Mouse (Mus musculus): ENCODE data around the gene Pkm. TPM values are rescaled to one million over a fixed set of nuclear protein-coding genes. Genes with fewer than 3 reads are reported as not detected.
A peak's percentile ranks its signal among the peaks of the same experiment; 100 is the strongest.

Pkm gene
- polyA plus RNA-seq, 1 experiment from 2014 or later, result 331 TPM

DNA sequence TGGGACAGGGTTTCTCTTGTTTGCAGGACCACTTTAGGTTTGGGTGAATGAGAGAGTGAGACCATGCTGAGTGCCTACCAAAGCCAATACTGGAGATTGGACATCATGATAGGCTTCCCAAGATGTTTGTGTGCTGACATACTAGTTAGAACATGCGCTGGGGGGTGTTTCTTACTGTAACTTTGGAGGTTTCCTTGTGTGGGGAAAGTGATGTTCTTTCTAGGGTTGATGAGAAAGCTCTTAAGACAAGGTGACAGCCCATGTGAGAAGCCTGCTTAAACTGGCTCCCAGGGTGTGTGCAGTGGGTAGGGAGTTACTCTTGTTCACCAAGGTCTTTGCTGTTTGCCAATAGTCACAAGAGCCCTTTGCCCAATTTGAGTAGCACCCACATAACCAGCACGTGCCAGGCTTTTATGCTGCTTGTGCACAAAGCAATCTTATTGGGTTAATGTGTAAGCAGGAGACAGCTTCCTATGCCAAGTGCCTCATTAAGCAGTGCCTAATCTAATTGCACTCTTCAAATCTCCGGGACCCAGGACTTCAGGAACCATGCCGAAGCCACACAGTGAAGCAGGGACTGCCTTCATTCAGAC is 8.6 kb downstream of the Pkm start:
- 58% methylated on average over 4 of the region's 4 CpGs for WGBS
- H3K27me3 ChIP-seq (replicated peaks; ENCODE audit: insufficient read depth, low read length), result no peaks in the 10 kb centered on the region
- H3K4me1 ChIP-seq (ENCODE audit: insufficient read depth, low read depth, low read length), result peaks cover 15% of the 10 kb centered on the region
- DNase-seq (ENCODE audit: low spot score), result peak; percentile 67
- no peak overlapping the region for H3K27ac ChIP-seq (ENCODE audit: low read length)
- peak; percentile 78 for ATAC-seq
- H3K4me2 ChIP-seq (replicated peaks; ENCODE audit: low read depth, low read length), result no peak overlapping the region
- no peak for TF ChIP-seq EP300 (IDR thresholded peaks at IDR 0.05)
- no peak for TF ChIP-seq CTCF (IDR thresholded peaks at IDR 0.05)
- no peak overlapping the region for H3K4me3 ChIP-seq (ENCODE audit: low read depth, low read length)
- no peak overlapping the region for H3K9ac ChIP-seq (replicated peaks; ENCODE audit: low read depth)
- no peaks in the 10 kb centered on the region for H3K9me3 ChIP-seq (ENCODE audit: low read length)
- H3K36me3 ChIP-seq (ENCODE audit: insufficient read depth, low read length), result peaks cover 16% of the 10 kb centered on the region

DNA sequence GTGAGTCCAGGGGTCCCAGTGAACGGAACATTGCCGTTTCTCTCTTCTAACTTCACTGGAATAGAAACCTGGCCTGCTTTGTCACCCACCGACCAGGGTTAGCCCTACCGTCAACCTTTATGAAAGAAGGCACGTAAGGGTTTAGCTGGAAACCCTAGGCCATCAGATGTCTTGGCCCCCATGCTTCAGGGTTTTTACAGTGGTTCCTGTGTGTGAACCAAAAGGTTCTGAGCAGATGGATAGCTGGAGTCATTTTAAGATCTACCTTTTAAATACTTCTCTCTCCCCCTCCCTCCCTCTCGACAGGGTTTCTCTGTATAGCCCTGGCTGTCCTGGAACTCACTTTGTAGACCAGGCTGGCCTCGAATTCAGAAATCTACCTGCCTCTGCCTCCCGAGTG is 9.8 kb downstream of the Pkm start:
- no peak overlapping the region for H3K9ac ChIP-seq (replicated peaks; ENCODE audit: low read depth)
- peaks cover 21% of the 10 kb centered on the region for H3K36me3 ChIP-seq (ENCODE audit: insufficient read depth, low read length)
- 86% methylated on average over 8 of the region's 8 CpGs for WGBS
- no peaks in the 10 kb centered on the region for H3K27me3 ChIP-seq (replicated peaks; ENCODE audit: insufficient read depth, low read length)
- no peak overlapping the region for H3K4me3 ChIP-seq (ENCODE audit: low read depth, low read length)
- H3K27ac ChIP-seq (ENCODE audit: low read length), result no peak overlapping the region
- H3K4me1 ChIP-seq (ENCODE audit: insufficient read depth, low read depth, low read length), result peaks cover 8% of the 10 kb centered on the region
- no peaks in the 10 kb centered on the region for H3K9me3 ChIP-seq (ENCODE audit: low read length)
- DNase-seq (ENCODE audit: low spot score) (no peak), ATAC-seq (no peak)
- H3K4me2 ChIP-seq (replicated peaks; ENCODE audit: low read depth, low read length), result no peak overlapping the region
- TF ChIP-seq CTCF (IDR thresholded peaks at IDR 0.05), result no peak
- TF ChIP-seq EP300 (IDR thresholded peaks at IDR 0.05), result no peak

DNA sequence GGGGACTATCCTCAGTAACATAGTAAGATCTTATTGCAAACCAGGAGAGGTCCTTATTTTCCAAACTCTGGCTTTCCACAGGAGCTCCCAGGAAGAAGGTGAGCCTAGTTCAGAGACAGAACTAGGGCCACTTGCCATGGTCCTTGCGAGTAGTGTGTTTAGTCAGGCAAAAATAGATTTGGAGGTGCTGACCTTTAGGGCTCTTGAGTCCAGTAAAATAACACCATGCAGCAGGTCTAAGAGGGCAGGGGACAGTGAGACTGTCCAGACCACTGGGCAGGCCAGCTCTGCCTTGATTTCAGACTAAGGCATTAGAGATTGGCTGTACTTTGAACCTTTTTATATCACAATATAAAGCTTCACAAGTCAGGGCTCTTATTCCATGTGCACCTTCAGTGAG is 10.6 kb downstream of the Pkm start:
- Histone ChIP-seq H3K9me3 (ENCODE audit: low read length) (no peaks in the 10 kb centered on the region), H3K4me1 (ENCODE audit: insufficient read depth, low read depth, low read length) (peaks cover 4% of the 10 kb centered on the region), H3K4me3 (ENCODE audit: low read depth, low read length) (no peak overlapping the region), H3K36me3 (ENCODE audit: insufficient read depth, low read length) (peaks cover 27% of the 10 kb centered on the region), H3K4me2 (replicated peaks; ENCODE audit: low read depth, low read length) (no peak overlapping the region), H3K27me3 (replicated peaks; ENCODE audit: insufficient read depth, low read length) (no peaks in the 10 kb centered on the region), H3K9ac (replicated peaks; ENCODE audit: low read depth) (no peak overlapping the region), H3K27ac (ENCODE audit: low read length) (no peak overlapping the region)
- DNase-seq (ENCODE audit: low spot score) (no peak), ATAC-seq (no peak)
- TF ChIP-seq EP300 (IDR thresholded peaks at IDR 0.05) (no peak), CTCF (IDR thresholded peaks at IDR 0.05) (no peak)
- 68% methylated on average over 1 of the region's 1 CpGs for WGBS

DNA sequence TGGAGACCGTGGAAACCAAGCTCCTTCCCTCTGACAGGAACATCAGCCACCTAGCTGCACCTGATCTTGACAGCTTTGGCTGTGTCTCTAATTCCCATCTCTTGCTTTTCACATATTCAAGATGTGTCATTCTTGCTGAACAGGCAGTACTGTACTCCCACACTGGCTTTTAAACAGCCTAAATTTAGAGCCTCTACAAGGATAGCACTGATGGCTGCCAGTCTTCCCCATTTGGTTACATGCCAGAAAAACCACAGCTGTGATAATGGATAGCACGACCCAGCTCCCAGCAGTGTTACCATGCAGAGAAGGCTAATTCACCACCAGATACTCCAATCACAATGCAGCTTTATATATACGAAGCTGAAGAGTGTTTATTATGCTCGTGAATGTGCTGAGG is 11.1 kb downstream of the Pkm start:
- H3K4me2 ChIP-seq (replicated peaks; ENCODE audit: low read depth, low read length), result no peak overlapping the region
- H3K4me1 ChIP-seq (ENCODE audit: insufficient read depth, low read depth, low read length), result peaks cover 4% of the 10 kb centered on the region
- no peak overlapping the region for H3K4me3 ChIP-seq (ENCODE audit: low read depth, low read length)
- no peak overlapping the region for H3K9ac ChIP-seq (replicated peaks; ENCODE audit: low read depth)
- ATAC-seq, result no peak
- H3K36me3 ChIP-seq (ENCODE audit: insufficient read depth, low read length), result peaks cover 31% of the 10 kb centered on the region
- DNase-seq (ENCODE audit: low spot score), result no peak
- H3K27me3 ChIP-seq (replicated peaks; ENCODE audit: insufficient read depth, low read length), result no peaks in the 10 kb centered on the region
- no peaks in the 10 kb centered on the region for H3K9me3 ChIP-seq (ENCODE audit: low read length)
- no peak overlapping the region for H3K27ac ChIP-seq (ENCODE audit: low read length)
- WGBS, result 56% methylated on average over 4 of the region's 4 CpGs
- TF ChIP-seq EP300 (IDR thresholded peaks at IDR 0.05), result no peak
- TF ChIP-seq CTCF (IDR thresholded peaks at IDR 0.05), result no peak

DNA sequence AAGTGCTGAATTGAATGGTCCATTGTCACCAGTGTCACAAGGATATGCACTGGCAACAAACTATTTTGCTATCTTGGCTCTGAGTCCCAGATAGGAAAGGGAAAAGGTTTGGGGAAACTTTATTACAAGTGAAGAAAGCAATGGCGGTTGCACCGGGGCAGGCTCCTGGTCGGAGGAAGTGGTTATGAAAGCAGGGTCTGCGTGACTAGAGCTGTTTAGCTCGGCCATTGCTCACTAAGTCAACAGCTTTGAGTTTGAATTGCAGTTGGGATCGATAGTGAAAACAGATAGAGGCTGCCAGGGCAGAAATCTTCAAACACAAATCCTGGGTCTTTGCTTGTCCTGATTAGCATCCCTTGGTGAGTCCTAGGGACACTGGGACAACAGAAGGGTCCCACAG is 11.7 kb downstream of the Pkm start:
- Histone ChIP-seq H3K9ac (replicated peaks; ENCODE audit: low read depth) (no peak overlapping the region), H3K27me3 (replicated peaks; ENCODE audit: insufficient read depth, low read length) (no peaks in the 10 kb centered on the region), H3K9me3 (ENCODE audit: low read length) (no peaks in the 10 kb centered on the region), H3K4me3 (ENCODE audit: low read depth, low read length) (no peak overlapping the region), H3K4me1 (ENCODE audit: insufficient read depth, low read depth, low read length) (peaks cover 4% of the 10 kb centered on the region), H3K4me2 (replicated peaks; ENCODE audit: low read depth, low read length) (no peak overlapping the region), H3K36me3 (ENCODE audit: insufficient read depth, low read length) (peaks cover 34% of the 10 kb centered on the region), H3K27ac (ENCODE audit: low read length) (no peak overlapping the region)
- TF ChIP-seq CTCF (IDR thresholded peaks at IDR 0.05), result no peak
- TF ChIP-seq EP300 (IDR thresholded peaks at IDR 0.05), result no peak
- DNase-seq (ENCODE audit: low spot score) (no peak), ATAC-seq (no peak)
- WGBS, result 71% methylated on average over 6 of the region's 6 CpGs

DNA sequence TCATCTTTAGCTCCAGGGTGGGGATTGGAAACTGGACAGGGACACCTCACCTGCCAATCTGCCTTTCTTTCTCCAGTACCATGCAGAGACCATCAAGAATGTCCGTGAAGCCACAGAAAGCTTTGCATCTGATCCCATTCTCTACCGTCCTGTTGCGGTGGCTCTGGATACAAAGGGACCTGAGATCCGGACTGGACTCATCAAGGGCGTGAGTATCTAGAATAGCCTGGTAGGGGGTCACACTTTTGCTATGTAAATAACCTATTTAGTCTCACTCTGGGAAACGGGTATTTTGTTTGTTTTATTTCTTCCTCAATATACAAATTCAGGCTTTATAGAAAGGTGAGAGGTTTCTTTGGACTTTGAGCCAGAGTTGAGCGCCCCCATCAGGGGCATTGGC is 12.3 kb downstream of the Pkm start:
- no peaks in the 10 kb centered on the region for H3K9me3 ChIP-seq (ENCODE audit: low read length)
- no peak overlapping the region for H3K9ac ChIP-seq (replicated peaks; ENCODE audit: low read depth)
- H3K4me1 ChIP-seq (ENCODE audit: insufficient read depth, low read depth, low read length), result peaks cover 4% of the 10 kb centered on the region
- H3K36me3 ChIP-seq (ENCODE audit: insufficient read depth, low read length), result peaks cover 40% of the 10 kb centered on the region
- H3K4me3 ChIP-seq (ENCODE audit: low read depth, low read length), result no peak overlapping the region
- no peak for TF ChIP-seq CTCF (IDR thresholded peaks at IDR 0.05)
- no peak for TF ChIP-seq EP300 (IDR thresholded peaks at IDR 0.05)
- WGBS, result 79% methylated on average over 7 of the region's 7 CpGs
- DNase-seq (ENCODE audit: low spot score) (no peak), ATAC-seq (no peak)
- H3K4me2 ChIP-seq (replicated peaks; ENCODE audit: low read depth, low read length), result no peak overlapping the region
- no peak overlapping the region for H3K27ac ChIP-seq (ENCODE audit: low read length)
- H3K27me3 ChIP-seq (replicated peaks; ENCODE audit: insufficient read depth, low read length), result no peaks in the 10 kb centered on the region

DNA sequence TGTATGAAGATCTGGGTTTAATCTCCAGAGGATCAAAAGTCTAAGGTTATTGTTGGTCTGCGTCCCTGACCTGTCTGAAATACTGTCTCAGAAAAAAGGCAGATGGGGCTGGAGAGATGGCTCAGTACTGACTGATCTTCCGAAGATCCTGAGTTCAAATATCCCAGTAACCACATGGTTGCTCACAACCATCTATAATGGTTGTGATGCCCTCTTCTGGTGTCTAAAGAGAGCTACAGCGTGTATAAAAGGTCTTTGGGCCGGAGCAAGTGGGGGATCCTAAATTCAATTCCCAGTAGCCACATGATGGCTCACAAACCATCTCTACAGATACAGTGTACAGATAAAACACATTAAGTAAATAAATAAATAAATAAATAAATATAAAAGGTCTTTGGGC is 13.0 kb downstream of the Pkm start:
- Histone ChIP-seq H3K36me3 (ENCODE audit: insufficient read depth, low read length) (peaks cover 46% of the 10 kb centered on the region), H3K27ac (ENCODE audit: low read length) (no peak overlapping the region), H3K27me3 (replicated peaks; ENCODE audit: insufficient read depth, low read length) (no peaks in the 10 kb centered on the region), H3K4me2 (replicated peaks; ENCODE audit: low read depth, low read length) (no peak overlapping the region), H3K9ac (replicated peaks; ENCODE audit: low read depth) (no peak overlapping the region), H3K4me1 (ENCODE audit: insufficient read depth, low read depth, low read length) (no peaks in the 10 kb centered on the region), H3K9me3 (ENCODE audit: low read length) (no peaks in the 10 kb centered on the region), H3K4me3 (ENCODE audit: low read depth, low read length) (no peak overlapping the region)
- no peak for TF ChIP-seq EP300 (IDR thresholded peaks at IDR 0.05)
- TF ChIP-seq CTCF (IDR thresholded peaks at IDR 0.05), result peak; percentile 64
- ATAC-seq, result no peak
- DNase-seq (ENCODE audit: low spot score), result peak; percentile 53
- WGBS, result 72% methylated on average over 4 of the region's 4 CpGs

Data from lung, postnatal 0 days (tissue).